Mouse (Mus musculus) heart, postnatal 0 days (tissue): ENCODE data around the gene Uvrag.

ENCODE experiments used
- CTCF ChIP-seq: IDR thresholded peaks from 2 replicates; pipeline ENCODE4 v1.5.1; 2016; ENCODE audit warnings: antibody characterized with exemption, control low read depth, low read depth
- EP300 ChIP-seq: IDR thresholded peaks from 2 replicates; pipeline ENCODE4 v1.6.1; 2016; ENCODE audit warnings: antibody characterized with exemption, low read depth

DNA sequence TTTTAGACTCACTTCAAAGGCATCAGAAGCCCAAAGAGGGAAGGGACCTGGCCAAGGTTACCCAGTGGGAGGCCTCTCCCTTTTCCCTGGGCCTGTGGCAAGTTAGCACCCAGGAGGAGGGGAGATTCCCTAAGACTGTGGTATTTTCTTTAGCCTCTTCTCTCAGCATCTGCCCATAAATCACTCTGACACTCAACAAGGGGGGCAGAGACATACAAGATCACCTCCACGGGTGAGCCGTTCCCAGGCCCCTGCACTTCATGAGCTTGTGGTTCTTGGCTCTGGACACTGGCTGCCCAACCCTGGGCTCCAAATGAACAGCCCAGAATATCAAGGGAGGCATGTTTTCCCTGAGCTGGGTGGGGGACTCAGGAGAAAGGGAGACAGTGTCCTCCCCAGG lies 279.9 kb downstream of the Uvrag start:
- TF ChIP-seq CTCF, result no peak
- no peak for TF ChIP-seq EP300
